Mouse (Mus musculus) liver, embryonic 14.5 days (tissue): ENCODE measurements around the gene Ift27. TPM values are rescaled to one million over a fixed set of nuclear protein-coding genes. Genes with fewer than 3 reads are reported as not detected.

Source experiments
- ATAC-seq: fragments of 200-750 bp; cut with Nextera tagmentation; 2 replicates; pipeline ENCODE4 v1.8.0; 2017; ENCODE audit warnings: moderate number of reproducible peaks, mild to moderate bottlenecking, moderate library complexity; ENCODE audit not compliant: insufficient read depth
- DNase-seq, 3 experiments: peaks; one replicate each; pipeline ENCODE4 v3.0.0-alpha.2; 2012 to 2013; ENCODE audit warnings: low read depth in 3 of 3, low spot score in 3 of 3
- H3K27ac ChIP-seq: fragments of 300-500 bp; sonication (generic); 2 replicates; pipeline ENCODE4 v1.5.1; 2014; ENCODE audit warnings: moderate library complexity, mild to moderate bottlenecking, control low read depth, inconsistent platforms
- H3K27me3 ChIP-seq: fragments of 300-500 bp; sonication (generic); 2 replicates; pipeline ENCODE4 v1.6.1; 2014; ENCODE audit warnings: mild to moderate bottlenecking, low read length, moderate library complexity; ENCODE audit not compliant: control insufficient read depth, insufficient read depth
- H3K36me3 ChIP-seq: fragments of 300-500 bp; sonication (generic); replicated peaks from 2 replicates; pipeline ENCODE4 v1.6.1; 2014; ENCODE audit warnings: low read depth; ENCODE audit not compliant: control insufficient read depth, insufficient read depth
- H3K4me1 ChIP-seq, 2 experiments: fragments of 200-500 bp in 1 of 2; fragments of 300-500 bp in 1 of 2; sonication (generic) in 1 of 2; replicated peaks; 2 replicates each; pipeline ENCODE4 v1.6.1; 2012 to 2014; ENCODE audit warnings: antibody characterized with exemption in 1 of 2, inconsistent platforms in 1 of 2, low read length in 1 of 2; ENCODE audit not compliant: control insufficient read depth in 2 of 2, insufficient read depth in 2 of 2
- H3K4me2 ChIP-seq: fragments of 300-500 bp; sonication (generic); 2 replicates; pipeline ENCODE4 v1.6.1; 2014; ENCODE audit warnings: low read depth, mild to moderate bottlenecking, control low read depth, moderate library complexity
- H3K4me3 ChIP-seq, 2 experiments: fragments of 200-500 bp in 1 of 2; fragments of 300-500 bp in 1 of 2; sonication (generic) in 1 of 2; 2 replicates each; pipeline ENCODE4 v1.5.1; 2012 to 2014; ENCODE audit warnings: low read depth in 2 of 2, low read length in 2 of 2, mild to moderate bottlenecking in 2 of 2, control low read depth in 1 of 2, inconsistent platforms in 1 of 2, moderate library complexity in 1 of 2; ENCODE audit not compliant: insufficient read depth in 1 of 2
- H3K9ac ChIP-seq: fragments of 300-500 bp; sonication (generic); replicated peaks from 2 replicates; pipeline ENCODE4 v1.6.1; 2014; ENCODE audit warnings: mild to moderate bottlenecking, control low read depth, moderate library complexity
- H3K9me3 ChIP-seq: fragments of 300-500 bp; sonication (generic); 2 replicates; pipeline ENCODE4 v1.6.1; 2016; ENCODE audit warnings: low read length, mixed read lengths; ENCODE audit not compliant: control insufficient read depth
- CTCF ChIP-seq: IDR thresholded peaks from 2 replicates; pipeline ENCODE4 v1.5.1; 2016; ENCODE audit warnings: antibody characterized with exemption, low read depth, control low read depth
- EP300 ChIP-seq: IDR thresholded peaks from 2 replicates; pipeline ENCODE4 v1.6.1; 2016; ENCODE audit warnings: antibody characterized with exemption, low read depth
- WGBS: fragments of 180-500 bp; shearing (Covaris S2); extraction: QIAGEN DNeasy Blood & Tissue Kit; methylation state at CpG from one replicate; pipeline ENCODE4 v1.1.7; 2014; ENCODE audit not compliant: insufficient replicate concordance; 5-methylcytosine and 5-hydroxymethylcytosine counted together
- polyA plus RNA-seq, 2 experiments: library from polyadenylated mRNA; depleted of rRNA in 1 of 2; stranded (reverse) in 1 of 2; unstranded in 1 of 2; fragments of >200 nt; fragmentation: Nextera tagmentation in 1 of 2; extraction: Ambion mirVana in 1 of 2; gene quantifications; 2 replicates each; pipeline versions ENCODE4 v1.2.1 to v1.2.3; 2012 to 2014

The Ift27 gene
- polyA plus RNA-seq, 2 experiments = 13.5 to 37.8 TPM

GRCm38 (mm10) chr15:78179775-78180174 is 5.9 kb upstream of the Ift27 start:
- Histone ChIP-seq H3K27me3 (no peaks in the 10 kb centered on the region; the same call in 1 of the 2 replicates), H3K27ac (no peak overlapping the region), H3K4me2 (no peak overlapping the region), H3K4me1 (peaks cover 6 to 8% of the 10 kb centered on the region in 2 experiments), H3K9ac (no peak overlapping the region), H3K36me3 (no peaks in the 10 kb centered on the region), H3K4me3 (no peak overlapping the region), H3K9me3 (no peaks in the 10 kb centered on the region)
- no peak for TF ChIP-seq EP300
- no peak for TF ChIP-seq CTCF
- WGBS = 53% methylated on average over 3 of the region's 3 CpGs
- DNase-seq = no peak
- no peak for ATAC-seq

DNA sequence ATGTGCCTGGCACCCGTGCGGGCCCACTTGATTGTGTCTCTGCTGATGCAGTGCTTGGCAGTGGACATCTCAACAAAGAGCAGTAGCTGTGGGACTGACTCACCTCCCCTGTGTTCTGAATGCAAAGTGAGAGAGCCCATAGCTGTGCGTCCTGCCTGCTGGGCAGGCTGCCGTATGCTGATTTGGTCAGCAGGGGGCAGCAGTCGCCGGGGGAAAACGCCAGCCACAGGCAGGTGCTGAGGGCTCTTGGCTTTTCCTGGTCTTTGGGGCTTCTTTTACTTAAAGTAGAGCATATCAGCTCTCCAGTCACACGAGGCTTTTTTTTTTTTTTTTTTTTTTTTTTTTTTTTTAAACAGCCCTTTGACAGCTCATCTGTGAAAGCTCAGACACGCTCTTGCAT is 4.5 kb upstream of the Ift27 start:
- TF ChIP-seq CTCF = peak; percentile 95
- no peak for TF ChIP-seq EP300
- no peak overlapping the region for H3K27ac ChIP-seq
- no peak overlapping the region for H3K9ac ChIP-seq
- H3K4me1 ChIP-seq = peaks cover 12% of the 10 kb centered on the region in 2 experiments
- no peaks in the 10 kb centered on the region; the same call in 1 of the 2 replicates for H3K27me3 ChIP-seq
- peak; percentile 19 to 30 (median 22) for DNase-seq
- ATAC-seq = no peak
- no peaks in the 10 kb centered on the region for H3K36me3 ChIP-seq
- no peaks in the 10 kb centered on the region for H3K9me3 ChIP-seq
- no peak overlapping the region for H3K4me2 ChIP-seq
- 7% methylated on average over 9 of the region's 9 CpGs for WGBS
- H3K4me3 ChIP-seq = no peak overlapping the region

DNA sequence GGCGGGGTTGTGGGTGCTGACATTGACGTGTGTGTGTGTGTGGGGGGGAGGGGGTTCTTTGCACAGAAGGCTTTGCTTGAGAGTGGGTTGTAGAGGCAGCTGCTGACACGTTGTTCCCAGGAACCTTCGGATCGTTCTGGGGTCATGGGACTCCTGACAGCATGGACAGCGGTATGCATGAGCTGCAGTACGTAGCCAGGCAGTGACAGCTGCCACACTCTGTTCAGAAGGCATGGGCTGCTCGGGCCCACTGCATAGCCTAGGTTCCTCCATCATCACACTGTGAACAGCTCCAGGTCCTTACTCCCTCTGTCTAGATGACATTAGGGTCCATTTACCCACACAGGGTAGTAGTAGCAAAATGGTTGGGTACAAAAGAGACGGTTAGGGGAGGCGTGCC is 3.4 kb upstream of the Ift27 start:
- no peak for TF ChIP-seq CTCF
- peaks cover 18 to 20% of the 10 kb centered on the region in 2 experiments for H3K4me1 ChIP-seq
- ATAC-seq = no peak

DNA sequence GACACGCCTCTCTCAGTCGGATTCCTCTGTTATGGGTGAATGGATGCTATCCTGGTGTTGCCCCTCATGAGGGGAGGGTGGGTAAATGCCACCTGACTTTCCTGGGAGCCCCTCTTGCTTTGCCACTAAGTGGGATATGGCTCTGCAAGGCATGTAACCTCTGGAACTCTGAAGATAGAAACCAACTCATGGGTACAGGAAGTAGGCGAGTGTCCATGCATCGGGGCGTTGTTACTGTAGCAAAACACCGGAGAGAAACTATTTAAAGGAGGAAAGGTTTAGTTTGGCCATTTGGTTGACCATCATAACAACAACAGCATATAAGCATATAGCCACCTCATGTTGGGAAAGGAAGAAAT is 959 bp upstream of the Ift27 start:
- Histone ChIP-seq H3K9ac (peak overlapping the region; percentile 69), H3K36me3 (no peaks in the 10 kb centered on the region), H3K4me1 (peaks cover 18 to 20% of the 10 kb centered on the region in 2 experiments), H3K27ac (peak overlapping the region; percentile 25; the same call in 1 of the 2 replicates), H3K4me2 (peak overlapping the region; percentile 93), H3K27me3 (no peaks in the 10 kb centered on the region), H3K9me3 (no peaks in the 10 kb centered on the region), H3K4me3 (peak overlapping the region; percentile 55 to 70)
- DNase-seq = no peak
- TF ChIP-seq EP300 (no peak), CTCF (no peak)
- WGBS = 71% methylated on average over 6 of the region's 6 CpGs
- no peak for ATAC-seq

More for the DNA sequence above, 3.4 kb upstream of the Ift27 start:
- Histone ChIP-seq H3K9ac (no peak overlapping the region), H3K27me3 (no peaks in the 10 kb centered on the region; the same call in 1 of the 2 replicates), H3K9me3 (no peaks in the 10 kb centered on the region), H3K27ac (no peak overlapping the region), H3K4me3 (no peak overlapping the region), H3K36me3 (no peaks in the 10 kb centered on the region), H3K4me2 (no peak overlapping the region)
- no peak for DNase-seq
- 51% methylated on average over 10 of the region's 10 CpGs for WGBS

DNA sequence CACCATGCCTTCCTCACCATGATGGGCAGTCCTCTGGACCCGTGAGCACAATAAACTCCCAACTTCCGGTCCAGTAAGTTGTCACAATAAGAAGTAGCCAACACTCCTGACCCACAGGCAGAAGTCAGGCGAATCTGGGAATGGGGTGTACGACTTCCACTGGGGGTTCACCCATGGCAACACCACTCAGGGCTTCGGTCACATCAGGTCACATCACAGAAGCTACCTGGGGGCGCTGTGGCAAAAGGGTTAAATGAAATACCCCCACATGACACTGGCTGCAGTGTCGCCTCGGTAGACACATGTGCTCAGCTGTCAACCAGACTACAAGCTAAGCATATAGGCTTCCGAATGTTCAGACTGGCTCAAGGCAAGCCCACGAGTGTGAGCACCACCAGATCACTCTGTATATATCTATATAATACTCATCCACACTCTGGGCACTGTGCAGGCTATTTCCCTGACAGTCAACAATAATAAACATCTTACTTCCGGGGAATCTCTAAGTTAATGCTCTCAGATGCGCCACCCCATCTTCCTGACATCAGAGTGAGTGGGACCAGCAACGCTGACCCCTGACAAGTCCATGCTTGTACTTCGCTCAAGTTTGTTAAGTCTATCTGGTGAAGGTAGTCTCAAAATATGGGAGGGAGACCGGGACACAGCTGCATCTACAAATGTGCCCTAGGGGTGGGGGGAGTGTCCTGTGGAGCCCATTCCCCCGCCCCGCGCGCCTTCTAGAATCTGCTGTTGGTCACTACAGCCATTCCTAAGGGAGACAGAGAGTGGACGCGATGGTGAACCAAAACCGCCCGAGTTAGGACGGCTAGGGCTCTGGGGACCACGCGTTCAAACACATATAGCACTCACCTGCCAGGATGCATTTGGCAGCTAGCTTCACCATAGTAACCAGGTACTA is 749 bp downstream of the Ift27 start:
- TF ChIP-seq CTCF (no peak), EP300 (no peak)
- Histone ChIP-seq H3K27me3 (no peaks in the 10 kb centered on the region), H3K4me2 (peak overlapping the region; percentile 93), H3K9me3 (no peaks in the 10 kb centered on the region), H3K4me3 (peak overlapping the region; percentile 74 to 83), H3K36me3 (no peaks in the 10 kb centered on the region), H3K9ac (peak overlapping the region; percentile 73), H3K4me1 (peaks cover 18 to 20% of the 10 kb centered on the region in 2 experiments), H3K27ac (no peak overlapping the region)
- ATAC-seq (no peak), DNase-seq (no peak)
- 21% methylated on average over 26 of the region's 26 CpGs for WGBS
